Mouse (Mus musculus): ENCODE measurements at regions not wholly inside any gene's neighbourhood (a gene's known extent, or its start where the extent isn't known, plus 50 kb on each side); places are given as distances from the start of the nearest gene placed in this dataset.

DNA sequence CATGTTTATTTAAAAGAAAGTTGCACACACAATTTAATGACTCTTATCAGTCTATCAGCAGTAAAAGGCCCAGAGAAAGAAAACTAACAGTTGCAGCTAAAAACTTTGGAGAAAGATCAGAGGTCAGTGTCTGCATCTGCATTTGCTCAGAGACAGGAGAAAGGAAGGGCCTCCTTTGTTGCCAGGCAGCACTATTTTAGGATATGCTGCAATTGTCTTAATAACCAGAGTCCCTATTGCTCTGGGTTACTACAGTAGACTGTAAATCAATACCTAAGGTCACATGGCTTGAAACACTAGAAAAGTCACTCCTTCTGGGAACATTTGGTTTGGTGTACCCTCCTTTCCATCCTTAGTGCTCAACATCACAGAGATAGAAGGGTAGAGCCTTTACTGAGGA is 175.7 kb downstream of the Hdgfl1 start:
- DNase-seq (ENCODE audit: low spot score in 2 of 2), result no peak

DNA sequence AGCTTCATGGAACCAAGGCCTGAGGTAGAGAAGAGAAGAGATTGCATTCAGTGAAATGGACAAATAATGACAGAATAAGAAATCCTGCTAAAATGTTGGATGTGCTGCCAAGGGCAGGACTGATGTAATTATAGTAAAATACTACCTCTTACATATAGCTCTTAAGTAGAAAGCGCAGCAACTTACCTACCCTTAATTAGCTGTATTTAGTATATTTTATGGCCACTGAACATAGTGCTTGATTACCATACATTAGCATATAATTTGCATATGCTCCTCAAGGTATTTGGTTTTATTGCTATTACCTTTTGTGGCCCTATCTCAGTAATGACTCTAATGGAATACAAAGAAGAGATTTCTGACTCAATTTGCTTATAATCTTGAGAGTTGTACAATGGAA is 176.2 kb downstream of the Hdgfl1 start:
- no peak for DNase-seq (ENCODE audit: low spot score in 2 of 2)

DNA sequence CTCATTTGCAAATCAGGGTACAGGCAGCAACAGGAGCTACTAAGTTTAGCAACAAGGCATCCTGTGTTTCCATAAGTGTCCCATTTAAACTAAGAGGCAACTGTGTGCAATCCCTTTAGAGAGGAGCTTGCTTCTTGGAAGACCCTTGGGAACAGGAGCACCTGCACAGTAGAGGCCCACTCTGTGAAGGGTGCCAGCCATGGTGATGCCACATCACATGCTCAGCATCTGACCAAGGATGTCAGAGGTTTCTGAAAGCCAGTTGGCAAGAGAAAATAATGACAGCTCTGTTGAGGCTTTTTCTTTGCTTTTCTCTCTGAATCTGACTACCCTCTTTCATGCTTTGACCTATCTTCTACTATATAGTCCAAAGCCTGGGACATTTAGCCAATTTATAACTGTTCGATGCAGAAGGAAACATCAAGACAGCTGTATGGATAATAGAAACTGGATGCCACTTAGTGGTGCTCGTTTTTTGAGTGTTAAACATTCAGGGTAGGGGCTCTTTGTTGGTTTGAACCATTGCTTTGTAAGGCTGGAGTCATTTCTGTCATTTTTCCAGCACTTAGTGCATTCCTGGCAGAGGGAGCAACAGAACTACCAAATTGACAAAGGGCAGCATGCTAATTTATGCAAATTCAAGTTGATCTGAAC is 193.9 kb downstream of the Hdgfl1 start:
- no peak for DNase-seq (ENCODE audit: low spot score in 2 of 2)

DNA sequence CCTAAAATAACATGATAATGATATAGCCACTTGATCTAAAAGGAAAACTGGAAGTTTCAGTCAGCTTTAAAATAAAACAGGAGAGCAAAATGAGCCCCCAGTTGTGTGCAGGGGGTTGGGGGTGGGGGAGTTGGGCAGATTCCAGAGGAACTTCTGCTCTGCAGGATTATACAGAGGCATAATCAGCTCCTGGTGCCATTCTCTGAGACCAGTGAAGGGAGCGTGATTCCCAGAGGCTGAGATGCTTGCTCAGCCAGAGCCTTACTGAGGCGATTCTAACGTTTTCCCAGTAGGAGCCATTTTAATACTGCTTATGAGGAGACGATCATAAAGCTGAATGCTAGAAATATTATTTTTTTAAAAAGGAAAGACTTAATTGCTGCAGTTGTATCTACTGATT is 200.5 kb downstream of the Hdgfl1 start:
- DNase-seq (ENCODE audit: low spot score in 2 of 2), result no peak

DNA sequence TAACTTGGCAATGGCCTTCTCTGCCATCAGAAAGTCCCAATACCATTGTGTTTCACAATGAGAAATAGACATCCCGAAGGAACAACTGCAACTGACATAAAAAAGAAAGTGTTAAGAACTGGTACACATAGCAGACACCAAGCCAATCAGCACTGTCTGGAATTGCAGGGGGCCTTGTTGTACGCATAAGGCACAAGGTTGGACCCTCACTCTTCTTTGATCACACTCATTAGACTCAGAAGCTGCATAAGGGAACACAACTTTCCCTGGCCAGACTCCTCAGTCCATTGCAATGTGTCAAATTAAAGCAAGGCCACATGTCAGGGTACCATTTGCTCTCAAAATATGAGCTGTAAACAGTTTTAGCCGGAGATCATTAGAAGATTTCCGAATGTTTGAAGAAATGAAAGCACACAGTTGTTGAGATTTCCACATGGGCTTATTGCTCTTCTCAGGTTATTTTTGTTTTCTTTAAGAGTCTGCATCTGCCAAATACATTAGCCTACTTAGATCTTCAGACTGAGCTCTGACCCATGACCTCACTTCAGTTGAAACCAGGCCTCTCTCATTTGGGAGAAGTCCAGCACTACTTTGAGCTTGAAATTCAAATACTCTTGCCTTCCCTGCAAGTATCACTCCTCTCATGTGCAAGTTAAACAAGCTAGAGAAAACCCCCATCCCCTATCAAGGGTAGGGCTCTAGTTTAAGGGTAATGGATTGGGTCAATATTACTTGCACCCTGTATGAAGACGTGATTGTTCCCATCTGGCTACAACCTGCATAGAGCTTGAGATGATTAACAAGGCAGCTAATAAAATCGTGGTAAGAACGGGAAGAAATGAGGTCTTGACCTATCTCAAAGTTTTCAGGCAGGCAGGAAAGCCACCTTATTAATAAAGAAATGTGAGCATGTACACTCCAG is 204.8 kb downstream of the Hdgfl1 start:
- DNase-seq (ENCODE audit: low spot score in 2 of 2), result no peak

DNA sequence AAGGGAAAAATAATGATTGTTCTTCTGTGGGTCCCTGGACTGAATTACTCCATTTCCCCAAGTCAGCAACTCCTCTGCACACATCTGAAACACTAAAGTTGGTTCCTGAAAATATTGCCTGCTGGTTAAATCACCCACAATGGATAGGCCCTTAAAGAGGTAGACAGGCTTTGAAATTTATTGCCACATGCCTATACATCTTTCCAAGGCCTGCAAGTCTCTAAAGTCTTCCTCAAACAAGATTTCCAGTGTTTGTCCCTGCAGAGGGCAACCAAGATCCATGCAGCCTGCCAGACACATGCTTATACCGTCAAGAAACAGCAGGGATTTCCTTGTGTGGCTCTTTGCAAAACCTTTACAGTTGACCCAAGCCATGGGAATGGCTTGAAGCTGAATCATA is 211.6 kb downstream of the Hdgfl1 start:
- no peak for DNase-seq (ENCODE audit: low spot score in 2 of 2)

DNA sequence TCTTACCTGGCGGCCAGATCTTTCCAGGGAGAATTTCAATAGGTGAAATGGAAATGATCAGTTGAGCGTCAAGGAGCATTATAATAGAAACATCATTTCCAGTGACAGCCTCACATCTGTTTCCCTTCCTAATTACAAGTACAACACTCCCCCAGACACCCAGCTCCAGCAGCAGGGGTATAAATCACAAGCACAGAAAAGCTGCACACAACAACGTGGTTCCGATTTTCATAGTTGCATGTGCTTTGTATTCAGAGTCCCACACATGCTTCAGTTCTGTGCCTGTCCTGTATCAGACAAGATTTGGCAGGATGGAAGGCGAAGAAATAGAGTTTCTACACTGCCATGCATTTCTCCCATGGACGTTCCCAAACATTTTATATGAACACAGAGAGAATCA is 215.7 kb downstream of the Hdgfl1 start:
- DNase-seq (ENCODE audit: low spot score in 2 of 2), result no peak

DNA sequence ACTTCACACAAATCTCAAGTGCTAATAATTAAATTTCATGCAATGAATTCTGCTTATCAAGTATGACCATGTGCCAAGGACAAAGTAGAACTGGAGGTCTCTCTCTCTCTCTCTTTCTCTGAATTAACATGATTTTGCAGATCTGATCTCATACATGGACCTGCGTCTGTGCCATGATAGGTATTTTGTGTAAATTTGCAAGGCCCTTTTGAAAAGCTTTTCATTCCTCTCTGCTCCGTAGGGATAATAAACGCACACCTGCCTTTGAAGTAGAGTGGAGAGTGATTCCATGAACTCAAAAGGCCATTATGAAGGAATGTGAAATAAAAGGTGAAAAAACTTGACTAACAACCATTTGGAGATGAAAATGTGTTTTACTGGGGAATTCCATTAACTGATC is 217.8 kb downstream of the Hdgfl1 start:
- no peak for DNase-seq (ENCODE audit: low spot score in 2 of 2)

DNA sequence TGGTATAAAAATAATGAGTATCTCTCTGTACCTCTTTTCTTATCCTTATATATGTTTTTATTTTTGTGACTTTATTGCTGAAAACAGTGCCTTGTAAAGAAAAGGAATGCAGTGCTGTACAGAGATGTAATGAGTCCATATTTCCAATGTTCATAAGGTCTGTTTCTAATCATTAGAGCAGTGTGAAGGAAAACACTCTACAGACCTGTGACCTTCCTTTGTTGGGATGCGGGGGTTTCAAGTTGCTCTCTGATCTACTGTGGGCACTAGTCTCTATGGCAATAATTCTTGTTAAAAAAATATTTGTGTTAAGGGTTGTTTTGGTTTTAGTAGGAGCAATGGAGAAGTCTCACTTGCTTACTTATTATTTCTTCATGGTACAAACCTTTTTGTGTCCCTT is 231.0 kb downstream of the Hdgfl1 start:
- no peak for DNase-seq (ENCODE audit: low spot score in 2 of 2)

DNA sequence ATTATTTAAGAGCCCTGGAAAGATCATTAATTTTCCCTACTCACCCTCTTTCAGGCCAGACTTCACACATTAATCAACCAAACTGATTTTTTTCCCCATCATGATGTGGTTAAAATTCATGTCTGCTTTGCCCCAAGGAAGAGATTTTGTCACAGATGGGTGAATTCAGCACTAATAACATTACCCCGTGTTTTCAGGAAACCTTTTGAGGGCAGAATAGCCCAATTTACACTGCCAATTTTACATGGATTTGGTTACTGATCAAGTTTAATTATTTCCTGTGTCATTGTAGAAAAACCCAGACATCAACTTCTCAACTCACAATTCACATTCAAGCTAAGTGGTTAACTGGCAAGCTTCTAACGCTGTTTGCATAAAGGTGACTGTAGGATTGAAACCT is 233.4 kb downstream of the Hdgfl1 start:
- DNase-seq (ENCODE audit: low spot score in 2 of 2), result no peak

DNA sequence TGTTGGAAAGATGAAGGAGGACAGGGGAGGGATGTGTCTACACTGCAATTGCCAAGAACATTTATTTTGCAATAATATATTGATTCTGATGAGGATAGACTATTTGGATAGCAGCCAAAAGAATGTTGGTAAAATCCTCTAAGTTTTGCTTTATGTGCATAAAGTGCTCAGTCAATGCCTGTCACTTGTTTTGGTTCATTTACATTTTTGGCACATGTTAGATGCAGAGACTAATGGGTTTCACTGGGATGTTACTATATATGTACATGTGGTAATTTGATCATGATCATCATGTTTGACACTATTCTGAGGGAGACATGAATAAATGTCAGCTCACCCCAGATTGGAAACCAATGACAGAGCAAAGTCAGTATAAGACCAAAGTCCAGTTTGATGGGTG is 237.2 kb downstream of the Hdgfl1 start:
- DNase-seq (ENCODE audit: low spot score in 2 of 2), result no peak

DNA sequence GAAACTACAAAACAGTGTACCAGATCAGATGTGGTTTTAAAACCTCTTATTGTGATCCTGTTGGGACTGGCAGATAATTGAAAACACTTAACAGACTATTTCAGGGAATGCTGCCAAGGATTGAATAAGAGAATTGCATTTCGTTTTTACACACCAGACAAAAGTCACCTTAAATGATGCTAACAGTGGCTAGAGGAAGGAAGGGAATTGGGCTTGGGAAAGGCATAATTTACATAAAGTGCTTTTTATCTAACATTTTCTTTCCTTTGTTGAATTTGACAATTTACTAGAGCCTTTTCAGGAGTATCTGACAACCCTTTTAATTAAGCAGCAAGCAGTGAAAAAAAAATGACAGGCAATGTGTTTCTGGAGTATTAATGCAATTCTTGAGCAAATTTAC is 250.9 kb downstream of the Hdgfl1 start:
- DNase-seq (ENCODE audit: low spot score in 2 of 2), result no peak

DNA sequence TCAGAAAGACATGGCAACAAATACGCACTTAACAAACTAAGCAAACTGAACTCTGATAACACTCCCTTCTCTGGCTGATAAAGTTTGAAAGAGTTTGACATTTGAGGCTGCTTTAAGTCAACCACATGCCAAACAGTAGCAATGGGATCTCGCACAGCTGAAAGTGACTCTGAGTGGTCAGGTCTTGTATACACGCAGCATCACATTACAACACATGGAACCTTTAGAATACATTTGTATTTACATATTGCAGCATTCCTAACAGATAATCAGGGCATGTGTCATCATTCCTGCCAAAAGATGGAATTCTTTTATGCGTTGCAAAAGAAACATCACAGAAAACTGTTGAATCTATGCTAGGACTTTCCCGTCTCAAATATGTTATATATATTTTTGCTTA is 251.5 kb downstream of the Hdgfl1 start:
- DNase-seq (ENCODE audit: low spot score in 2 of 2), result no peak

DNA sequence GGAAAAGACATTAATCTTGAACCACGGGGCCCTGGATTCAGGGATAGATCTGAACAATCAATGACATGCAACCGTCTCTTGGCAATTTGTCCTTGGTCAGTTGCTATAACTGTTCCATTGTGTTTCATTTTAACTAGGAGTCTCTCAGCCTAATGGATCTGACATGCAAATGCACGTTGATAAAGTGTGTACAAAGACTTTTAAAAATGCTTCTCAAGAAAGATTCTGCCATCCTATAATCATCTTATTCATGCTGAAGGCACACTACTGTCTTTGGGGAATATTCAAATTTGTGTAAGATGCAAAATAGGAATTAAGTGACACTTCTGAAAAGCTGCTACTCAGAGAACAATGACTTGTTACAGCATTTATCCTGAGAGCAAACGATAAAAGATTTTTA is 252.3 kb downstream of the Hdgfl1 start:
- no peak for DNase-seq (ENCODE audit: low spot score in 2 of 2)

DNA sequence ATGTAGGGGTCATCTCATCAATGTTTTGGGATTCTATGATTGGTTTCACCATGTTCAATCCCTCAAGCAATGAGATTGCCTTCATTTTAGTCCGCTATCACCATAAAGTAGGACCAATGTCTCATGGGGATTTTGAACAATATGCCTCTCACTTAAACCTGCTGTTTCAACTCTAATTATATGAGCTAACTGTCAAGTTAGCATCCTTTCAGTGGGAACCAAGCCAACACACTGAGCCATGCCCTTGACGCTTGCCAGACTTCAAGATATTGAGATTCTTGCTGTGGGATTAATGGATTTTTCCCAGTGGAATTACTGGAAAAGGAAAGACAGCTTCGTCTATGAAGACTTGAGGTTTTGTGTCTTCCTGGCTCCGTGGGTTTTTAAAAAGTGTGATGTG is 259.5 kb downstream of the Hdgfl1 start:
- no peak for DNase-seq (ENCODE audit: low spot score in 2 of 2)

DNA sequence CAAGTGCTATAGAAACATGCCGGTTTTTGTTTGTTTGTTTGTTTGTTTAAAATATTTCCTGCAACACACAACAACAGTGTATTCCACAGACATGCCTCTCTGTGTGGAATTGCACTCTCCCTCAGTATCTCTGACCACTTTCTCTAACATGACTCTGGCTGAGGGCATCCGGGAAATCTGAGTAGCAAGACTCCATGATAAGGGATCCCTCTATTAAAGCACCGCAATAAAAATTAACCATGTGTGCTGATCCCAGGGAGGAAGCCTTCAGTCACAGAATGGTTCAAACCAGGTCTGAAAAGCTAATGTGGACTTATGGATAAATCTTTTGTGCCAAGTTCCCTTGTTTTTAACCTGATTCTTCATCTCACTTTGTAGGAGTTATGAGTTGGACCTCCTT is 260.1 kb downstream of the Hdgfl1 start:
- DNase-seq (ENCODE audit: low spot score in 2 of 2), result no peak

DNA sequence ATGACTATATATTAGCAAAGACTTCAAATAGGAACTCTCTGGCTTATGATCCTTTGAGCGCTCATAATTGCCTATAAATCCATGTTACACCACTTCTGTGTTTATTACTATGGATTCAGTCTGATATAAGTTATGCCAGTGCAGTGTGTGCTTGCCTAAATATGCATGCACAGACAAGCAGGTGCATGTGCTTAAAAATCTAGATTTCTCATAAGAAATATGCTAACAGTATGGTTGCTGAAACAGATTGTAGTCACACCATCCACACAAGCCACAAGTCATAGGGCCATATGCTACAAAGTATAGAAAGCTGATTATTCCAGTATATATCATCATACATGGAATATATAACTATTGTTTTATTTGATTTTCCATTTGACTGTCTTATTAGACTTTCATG is 266.2 kb downstream of the Hdgfl1 start:
- no peak for DNase-seq (ENCODE audit: low spot score in 2 of 2)

DNA sequence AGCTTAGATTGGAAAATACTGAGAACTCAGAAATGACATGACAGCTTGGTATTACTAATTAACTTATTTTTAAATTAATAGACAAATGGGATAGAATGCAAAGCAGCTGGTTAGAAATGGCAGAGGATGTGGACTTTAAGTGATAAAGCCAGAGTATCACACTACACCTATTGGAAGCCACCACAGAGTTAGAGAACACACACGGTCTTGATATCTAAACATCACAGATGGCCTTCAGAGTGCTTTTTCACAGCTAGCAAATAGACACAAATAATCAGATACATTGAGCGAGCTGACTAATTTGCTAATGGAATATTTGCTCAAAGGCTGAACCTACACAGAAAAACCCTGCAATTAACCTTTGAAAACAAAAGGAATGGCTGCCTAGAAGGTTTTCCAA is 272.9 kb downstream of the Hdgfl1 start:
- no peak for DNase-seq (ENCODE audit: low spot score in 2 of 2)

DNA sequence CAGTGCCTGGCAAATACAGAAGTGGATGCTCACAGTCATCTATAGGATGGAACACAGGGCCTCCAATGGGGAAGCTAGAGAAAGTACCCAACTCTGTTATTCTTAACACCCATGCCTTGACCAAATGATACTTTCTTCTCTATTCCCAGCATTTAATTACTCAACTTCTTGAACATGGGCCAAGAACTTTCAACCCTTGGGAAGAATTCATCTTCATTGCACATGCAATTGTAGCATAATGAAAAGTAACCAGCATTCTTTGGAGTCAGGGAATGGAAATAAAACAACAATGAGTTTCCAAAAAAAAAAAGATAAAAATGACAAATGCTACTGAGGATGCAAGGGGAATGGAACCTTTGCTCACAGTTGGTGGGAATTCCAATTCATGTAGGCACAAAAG is 274.1 kb downstream of the Hdgfl1 start:
- DNase-seq (ENCODE audit: low spot score in 2 of 2), result no peak

DNA sequence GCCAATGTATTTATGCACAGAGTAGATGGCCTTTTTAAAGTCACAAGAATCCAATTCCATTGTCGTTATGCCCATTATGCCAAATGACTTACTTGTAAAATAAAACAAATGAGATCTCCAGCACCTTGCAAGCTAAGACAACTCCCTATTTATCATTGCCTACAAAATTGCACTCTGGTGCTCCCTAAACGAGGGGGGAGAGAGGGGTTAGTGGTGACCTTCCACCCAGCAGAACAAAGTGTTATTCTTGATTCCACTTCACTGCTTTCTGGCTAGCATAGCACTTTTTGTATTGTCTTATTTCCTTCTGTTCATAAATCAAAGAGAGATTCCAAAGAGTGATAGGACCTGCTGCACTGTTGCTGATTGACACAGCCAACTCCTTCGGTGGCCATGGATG is 300.6 kb downstream of the Hdgfl1 start:
- DNase-seq (ENCODE audit: low spot score in 2 of 2), result no peak

DNA sequence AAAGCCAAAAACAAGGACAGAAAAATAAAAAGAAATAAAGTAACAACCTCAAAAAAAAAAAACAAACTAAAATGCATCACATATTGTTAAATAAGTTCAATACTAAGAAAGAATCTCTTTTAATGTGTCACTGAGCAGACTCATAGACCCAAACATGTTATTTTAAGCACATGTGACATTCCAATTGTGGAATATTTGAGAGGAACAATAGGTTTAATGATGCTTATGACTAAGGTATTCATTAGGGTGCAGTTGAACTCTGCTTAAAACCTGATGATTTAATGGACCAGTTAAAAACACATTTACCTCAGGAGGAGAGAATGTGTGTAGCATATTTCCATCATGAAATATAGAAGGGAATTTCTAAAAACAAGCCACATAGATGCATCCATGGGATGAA is 302.4 kb downstream of the Hdgfl1 start:
- no peak for DNase-seq (ENCODE audit: low spot score in 2 of 2)

DNA sequence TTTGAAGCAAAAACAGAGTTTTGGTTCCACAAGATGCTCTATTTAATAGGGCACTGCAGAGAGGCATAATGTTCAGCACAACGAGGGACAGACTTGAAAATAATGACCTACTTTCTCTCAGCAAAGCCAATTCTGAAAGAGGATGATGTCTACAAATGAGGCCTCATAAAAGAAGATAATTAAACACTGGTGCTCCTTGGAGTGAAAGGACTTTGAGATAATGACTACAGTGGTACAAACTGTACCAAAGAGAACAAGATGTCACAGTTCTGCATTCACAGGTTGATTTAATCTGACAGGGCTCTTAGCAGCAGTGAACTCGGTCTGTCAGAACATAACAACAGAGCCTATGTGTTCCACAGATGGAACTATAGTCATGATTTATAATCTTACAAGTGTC is 305.4 kb downstream of the Hdgfl1 start:
- no peak for DNase-seq (ENCODE audit: low spot score in 2 of 2)

DNA sequence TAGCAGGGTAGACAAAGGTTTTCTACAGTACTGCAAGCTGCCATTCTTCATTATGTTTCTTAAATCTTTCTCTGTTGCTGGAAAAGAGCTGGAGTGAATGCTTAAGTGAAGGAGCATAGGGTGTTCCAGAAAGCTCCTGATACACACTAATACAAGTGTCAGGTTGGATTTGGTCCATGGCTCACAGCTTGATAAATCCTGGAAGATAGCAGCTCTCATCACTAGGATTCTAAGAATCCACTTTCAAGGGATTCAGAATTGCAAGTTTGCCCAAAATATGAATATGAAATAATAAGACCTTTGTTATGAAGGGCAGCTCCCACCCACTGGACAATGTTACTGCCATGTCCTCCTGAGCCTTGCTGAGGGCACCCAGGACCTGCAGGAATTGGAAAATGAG is 305.9 kb downstream of the Hdgfl1 start:
- DNase-seq (ENCODE audit: low spot score in 2 of 2), result no peak
